Mouse (Mus musculus): ENCODE data around the gene Znrd1.
A peak's percentile ranks its signal among the peaks of the same experiment; 100 is the strongest.

Znrd1 gene

GRCm38 (mm10) chr17:36927496-36928120, 30.8 kb downstream of the Znrd1 start:
- DNase-seq (ENCODE audit: low spot score in 2 of 2), result no peak

- no peak for DNase-seq (ENCODE audit: low spot score in 2 of 2)
Observed at GRCm38 (mm10) chr17:36923491-36923890, 34.9 kb downstream of the Znrd1 start.

- no peak for DNase-seq (ENCODE audit: low spot score in 2 of 2)
Observed at GRCm38 (mm10) chr17:36922715-36923114, 35.6 kb downstream of the Znrd1 start.

- no peak for DNase-seq (ENCODE audit: low spot score in 2 of 2)
Observed at GRCm38 (mm10) chr17:36920239-36920638, 38.1 kb downstream of the Znrd1 start.

- peak; percentile 51 to 87 for DNase-seq (ENCODE audit: low spot score in 2 of 2)
Observed at GRCm38 (mm10) chr17:36915076-36915475, 43.3 kb downstream of the Znrd1 start.

GRCm38 (mm10) chr17:36914108-36914507, 44.3 kb downstream of the Znrd1 start:
- peak; percentile 68 to 88 for DNase-seq (ENCODE audit: low spot score in 2 of 2)

- DNase-seq (ENCODE audit: low spot score in 2 of 2), result no peak
Observed at GRCm38 (mm10) chr17:36912031-36912430, 46.3 kb downstream of the Znrd1 start.

GRCm38 (mm10) chr17:36909802-36910201, 48.6 kb downstream of the Znrd1 start:
- no peak for DNase-seq (ENCODE audit: low spot score in 2 of 2)

- no peak for DNase-seq (ENCODE audit: low spot score in 2 of 2)
Observed at GRCm38 (mm10) chr17:36908235-36908634, 50.1 kb downstream of the Znrd1 start.
